In the genomic region with DNA sequence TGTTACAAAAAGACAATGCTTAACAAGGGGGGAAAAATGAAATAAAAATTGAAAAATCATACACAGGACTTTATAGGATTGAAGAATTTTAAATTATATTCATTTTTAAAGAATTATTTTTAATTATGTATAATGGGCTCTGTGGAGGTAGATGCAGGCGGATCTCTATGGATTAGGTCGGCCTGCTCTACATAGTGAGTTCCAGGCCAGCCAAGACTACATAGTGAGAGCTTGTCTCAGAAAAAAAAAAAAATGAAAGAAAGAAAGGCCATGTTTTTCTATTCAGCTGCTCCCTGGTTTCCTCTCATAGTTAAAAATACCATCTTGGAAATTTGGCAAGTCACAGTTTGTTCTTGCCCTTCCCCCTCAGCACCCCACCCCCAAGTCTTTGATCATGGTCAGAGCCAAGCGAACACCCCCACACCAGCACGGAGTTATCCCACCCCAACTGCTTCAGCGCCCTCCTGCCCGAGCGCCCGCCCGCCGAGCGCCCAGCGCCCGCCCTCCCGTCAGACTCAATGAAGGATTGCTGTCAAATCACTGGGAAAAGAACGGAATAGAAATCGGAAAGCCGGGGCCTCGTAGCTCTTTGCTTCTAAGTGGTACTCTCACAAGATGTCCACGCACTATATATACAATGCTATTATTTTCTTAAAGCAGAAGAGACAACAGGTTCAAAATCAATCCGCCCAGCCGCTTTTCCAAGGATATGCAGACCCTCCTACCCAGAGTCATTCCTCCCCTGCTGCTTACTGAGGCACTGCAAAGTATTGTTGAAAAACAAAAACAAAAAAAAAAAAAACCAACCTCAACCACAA, we compare ENCODE assay signal across 8 mouse cellular contexts. TPM values are rescaled to one million over a fixed set of nuclear protein-coding genes. Genes with fewer than 3 reads are reported as not detected.
A peak's percentile ranks its signal among the peaks of the same experiment; 100 is the strongest.
DNase-seq lines count a peak whose midpoint lies in the region; ATAC-seq and TF ChIP-seq lines count a peak whose summit lies in the region.

No protein-coding gene starts in this region.

- 2% methylated on average over 21 of the region's 21 CpGs for WGBS in forebrain, embryonic 12.5 days
- WGBS in heart, postnatal 0 days: 17% methylated on average over 21 of the region's 21 CpGs
- WGBS in liver, postnatal 0 days (ENCODE audit: insufficient replicate concordance): 20% methylated on average over 21 of the region's 21 CpGs
- 8% methylated on average over 21 of the region's 21 CpGs for WGBS in olfactory bulb, adult 2 months

- peak overlapping the region; percentile 51 for H3K4me2 ChIP-seq in forebrain, embryonic 12.5 days
- peak overlapping the region; percentile 58 for H3K4me2 ChIP-seq in heart, postnatal 0 days (ENCODE audit: low read depth, low read length)
- peak overlapping the region; percentile 58 for H3K4me2 ChIP-seq in liver, postnatal 0 days (ENCODE audit: low read depth, low read length)

- peak overlapping the region; percentile 52 for H3K4me3 ChIP-seq in brown adipose tissue, adult 24 weeks (ENCODE audit: insufficient read depth, low read depth, low read length)
- peak overlapping the region; percentile 25 for H3K4me3 ChIP-seq in forebrain, embryonic 12.5 days (replicated peaks)
- H3K4me3 ChIP-seq in heart, postnatal 0 days (ENCODE audit: low read depth, low read length): peak overlapping the region; percentile 24
- peak overlapping the region; percentile 19; the same call in 1 of the 2 replicates for H3K4me3 ChIP-seq in liver, postnatal 0 days (ENCODE audit: low read depth, low read length)
- H3K4me3 ChIP-seq in olfactory bulb, adult 2 months (ENCODE audit: insufficient read depth, low read depth, low read length): 0 out of 2 replicates have a peak overlapping the region, but pooled peaks have one; percentile 13

- no peaks in the 10 kb centered on the region for H3K9me3 ChIP-seq in forebrain, embryonic 12.5 days
- H3K9me3 ChIP-seq in heart, postnatal 0 days (replicated peaks; ENCODE audit: control insufficient read depth, low read length): 0 out of 2 replicates have a peak, but pooled peaks cover 6% of the 10 kb centered on the region
- no peaks in the 10 kb centered on the region for H3K9me3 ChIP-seq in liver, postnatal 0 days (ENCODE audit: low read length)

- DNase-seq in heart, postnatal 0 days (ENCODE audit: low spot score): peak; percentile 10
- DNase-seq in kidney, postnatal 36 days: peak; percentile 35 to 58
- no peak for DNase-seq in liver, postnatal 0 days
- no peak for DNase-seq in yolk sac, embryonic 10.5 days (ENCODE audit: low spot score)

- no peaks in the 10 kb centered on the region; the same call in 1 of the 2 replicates for H3K4me1 ChIP-seq in brown adipose tissue, adult 24 weeks (ENCODE audit: control insufficient read depth, insufficient read depth, insufficient read length, low read length)
- peaks cover 25% of the 10 kb centered on the region for H3K4me1 ChIP-seq in forebrain, embryonic 12.5 days
- 0 out of 2 replicates have a peak, but pooled peaks cover 18% of the 10 kb centered on the region for H3K4me1 ChIP-seq in heart, postnatal 0 days (ENCODE audit: control insufficient read depth, insufficient read depth)
- H3K4me1 ChIP-seq in liver, postnatal 0 days (ENCODE audit: insufficient read depth): 0 out of 2 replicates have a peak, but pooled peaks cover 2% of the 10 kb centered on the region
- H3K4me1 ChIP-seq in olfactory bulb, adult 2 months (ENCODE audit: control insufficient read depth, insufficient read depth, low read length): peaks cover 21% of the 10 kb centered on the region

- no peak for TF ChIP-seq POLR2A in olfactory bulb, adult 2 months (IDR thresholded peaks at IDR 0.05; ENCODE audit: insufficient read depth, low read depth, low read length)

- no peak for TF ChIP-seq EP300 in heart, postnatal 0 days (IDR thresholded peaks at IDR 0.05; ENCODE audit: low read depth)
- TF ChIP-seq EP300 in liver, postnatal 0 days (IDR thresholded peaks at IDR 0.05; ENCODE audit: low read depth): no peak

- no peaks in the 10 kb centered on the region for H3K36me3 ChIP-seq in forebrain, embryonic 12.5 days (replicated peaks)
- H3K36me3 ChIP-seq in heart, postnatal 0 days (replicated peaks; ENCODE audit: control insufficient read depth, insufficient read depth, low read length): no peaks in the 10 kb centered on the region
- H3K36me3 ChIP-seq in liver, postnatal 0 days (replicated peaks; ENCODE audit: insufficient read depth, low read length): no peaks in the 10 kb centered on the region

- peak; percentile 69 for ATAC-seq in forebrain, embryonic 12.5 days (ENCODE audit: low FRiP score)
- peak; percentile 27; the same call in 1 of the 2 replicates for ATAC-seq in heart, postnatal 0 days (ENCODE audit: insufficient read depth, low read depth)
- no peak for ATAC-seq in liver, postnatal 0 days
- no peak for ATAC-seq in CD4-positive, CD25-positive, alpha-beta regulatory T cell, adult 4 months

- no peaks in the 10 kb centered on the region for H3K27me3 ChIP-seq in forebrain, embryonic 12.5 days
- H3K27me3 ChIP-seq in heart, postnatal 0 days (ENCODE audit: control insufficient read depth, insufficient read depth, low read length): no peaks in the 10 kb centered on the region
- no peaks in the 10 kb centered on the region for H3K27me3 ChIP-seq in liver, postnatal 0 days (ENCODE audit: insufficient read depth, low read length)

- peak overlapping the region; percentile 29; the same call in 1 of the 2 replicates for H3K9ac ChIP-seq in forebrain, embryonic 12.5 days
- H3K9ac ChIP-seq in heart, postnatal 0 days (replicated peaks; ENCODE audit: low read depth, low read length): peak overlapping the region; percentile 17; the same call in 1 of the 2 replicates
- no peak overlapping the region for H3K9ac ChIP-seq in liver, postnatal 0 days (replicated peaks)

- no peak for TF ChIP-seq CTCF in heart, postnatal 0 days (IDR thresholded peaks at IDR 0.05; ENCODE audit: low read depth)
- no peak for TF ChIP-seq CTCF in liver, postnatal 0 days (IDR thresholded peaks at IDR 0.05; ENCODE audit: low read depth)
- TF ChIP-seq CTCF in olfactory bulb, adult 2 months (IDR thresholded peaks at IDR 0.05; ENCODE audit: insufficient read depth, low read depth, low read length): no peak

- no peak overlapping the region for H3K27ac ChIP-seq in brown adipose tissue, adult 24 weeks (replicated peaks; ENCODE audit: low read depth, low read length)
- peak overlapping the region; percentile 81 for H3K27ac ChIP-seq in forebrain, embryonic 12.5 days
- H3K27ac ChIP-seq in heart, postnatal 0 days (ENCODE audit: low read depth): peak overlapping the region; percentile 32; the same call in 1 of the 2 replicates
- H3K27ac ChIP-seq in liver, postnatal 0 days (ENCODE audit: low read depth): no peak overlapping the region
- H3K27ac ChIP-seq in olfactory bulb, adult 2 months (ENCODE audit: insufficient read depth, low read depth, low read length): peak overlapping the region; percentile 80

RNA-seq across cellular contexts. Expression of a gene that starts 18.8 kb away (rescaled TPM):
- polyA plus RNA-seq in brown adipose tissue, adult 24 weeks (2012; ENCODE audit: insufficient read depth, insufficient read length, missing spikeins): 4.3 and 7.7 TPM in 2 replicates
- polyA plus RNA-seq in forebrain, embryonic 12.5 days (2016; fragmentation: Nextera tagmentation; extraction: Ambion mirVana): 136 and 160 TPM in 2 replicates
- 4.8 and 10.9 TPM in 2 replicates for total RNA-seq in heart, postnatal 0 days (2014; rRNA removed; ENCODE audit: low replicate concordance)
- 5.3 and 5.4 TPM in 2 replicates for polyA plus RNA-seq in heart, postnatal 0 days (2015; fragmentation: Nextera tagmentation; extraction: Ambion mirVana)
- 7.2 and 7.3 TPM in 2 replicates for polyA plus RNA-seq in liver, postnatal 0 days (2015; fragmentation: Nextera tagmentation; extraction: Ambion mirVana)
- not detected in 2 replicates for polyA plus RNA-seq in olfactory bulb, adult 2 months (2012; ENCODE audit: insufficient read depth, insufficient read length, low replicate concordance, missing spikeins)
- polyA plus RNA-seq in CD4-positive, CD25-positive, alpha-beta regulatory T cell, adult 4 months (2017; shearing (Covaris generic)): 10 to 100 TPM; 77.6 to 98.5 TPM

Comparison
In these comparisons a context has a peak if more than half of its experiments do, and no peak if none do; other contexts are left out.
1. H3K27ac ChIP-seq: peak in forebrain, embryonic 12.5 days (single experiment), heart, postnatal 0 days (single experiment) and olfactory bulb, adult 2 months (single experiment); none in brown adipose tissue, adult 24 weeks (single experiment) and liver, postnatal 0 days (single experiment).
2. ATAC-seq: peak in forebrain, embryonic 12.5 days (single experiment) and heart, postnatal 0 days (single experiment); none in liver, postnatal 0 days (single experiment) and CD4-positive, CD25-positive, alpha-beta regulatory T cell, adult 4 months (single experiment).
3. DNase-seq: peak in heart, postnatal 0 days (single experiment) and kidney, postnatal 36 days (2 of 2); none in liver, postnatal 0 days (single experiment) and yolk sac, embryonic 10.5 days (single experiment).
4. Peak in every context shown above with its lines, with median percentiles within 50 percentile points of each other: H3K4me3 ChIP-seq and H3K4me2 ChIP-seq.